Mouse (Mus musculus) liver, embryonic 18 days (tissue): ENCODE results near the gene Gm7358. TPM values are rescaled to one million over a fixed set of nuclear protein-coding genes. Genes with fewer than 3 reads are reported as not detected.

Experiments used
- polyA plus RNA-seq: library from polyadenylated mRNA; depleted of rRNA; stranded (reverse); fragments of >200 nt; gene quantifications from 2 replicates; pipeline ENCODE4 v1.2.3, GENCODE M21; 2012; rRNA removed

The Gm7358 gene
- not detected in 2 replicates for polyA plus RNA-seq

GRCm38 (mm10) chr17:14059431-14059830 is at the start of gene Gm7358:
Gene Gm7358 (minus strand): TSS chr17:14059531.

Other genes with a start within 250 kb of the Gm7358 start
- not detected in 2 replicates for gene Gm7168, start 111.2 kb downstream of the Gm7358 start, polyA plus RNA-seq
- gene Gm7356, start 55.8 kb downstream of the Gm7358 start, polyA plus RNA-seq, result not detected in 2 replicates
- gene Dact2, start 144.8 kb upstream of the Gm7358 start, polyA plus RNA-seq, result 2.1 and 2.2 TPM in 2 replicates
- 8.8 and 22.3 TPM in 2 replicates for gene Smoc2, start 220.0 kb upstream of the Gm7358 start, polyA plus RNA-seq